Mouse (Mus musculus) kidney, adult 2 months (tissue): ENCODE measurements at regions not wholly inside any gene's neighbourhood (a gene's known extent, or its start where the extent isn't known, plus 50 kb on each side); places are given as distances from the start of the nearest gene placed in this dataset.

Experiments
- CTCF ChIP-seq: fragments of 200-500 bp; conservative IDR thresholded peaks from 2 replicates; pipeline ENCODE4 v1.5.1; 2011; ENCODE audit warnings: low read depth, mild to moderate bottlenecking, control low read depth, low read length, moderate library complexity, mixed read lengths; ENCODE audit not compliant: insufficient read depth, insufficient read length
- POLR2A ChIP-seq: fragments of 200-500 bp; IDR thresholded peaks from one replicate; pipeline ENCODE4 v1.6.1; 2011; ENCODE audit warnings: low read depth, low read length, control low read depth

- TF ChIP-seq CTCF (no peak), POLR2A (no peak)
Observed at GRCm38 (mm10) chr3:148398349-148398748, 592.0 kb downstream of the Adgrl2 start.
